Mouse (Mus musculus) gastrocnemius, postnatal 10 days (tissue): Measurements from ENCODE around the gene Tbc1d9. TPM values are rescaled to one million over a fixed set of nuclear protein-coding genes. Genes with fewer than 3 reads are reported as not detected.

Experiments
- DNase-seq: peaks from one replicate; pipeline ENCODE4 v3.0.0; 2021; ENCODE audit warnings: mixed read lengths
- long read RNA-seq, 2 experiments: library from polyadenylated mRNA; stranded (forward); transcript quantifications; one replicate each; pipeline ENCODE4 v2.0.0; 2021
- total RNA-seq, 2 experiments: library from RNA; stranded (reverse); gene quantifications; 2 replicates each; pipeline ENCODE4 v1.2.3; 2021

The Tbc1d9 gene
- total RNA-seq = 1 to 10 TPM; 2.4 to 3.3 TPM
- long read RNA-seq, experiment 1 = 0 reads
- long read RNA-seq, experiment 2, full-length matches to known transcripts = 1 of 1 reads
- long read RNA-seq, experiment 2, partial matches to known transcripts = 0 of 1 reads
- long read RNA-seq, experiment 2, other reads (novel, unspliced or antisense) = 0 of 1 reads

DNA sequence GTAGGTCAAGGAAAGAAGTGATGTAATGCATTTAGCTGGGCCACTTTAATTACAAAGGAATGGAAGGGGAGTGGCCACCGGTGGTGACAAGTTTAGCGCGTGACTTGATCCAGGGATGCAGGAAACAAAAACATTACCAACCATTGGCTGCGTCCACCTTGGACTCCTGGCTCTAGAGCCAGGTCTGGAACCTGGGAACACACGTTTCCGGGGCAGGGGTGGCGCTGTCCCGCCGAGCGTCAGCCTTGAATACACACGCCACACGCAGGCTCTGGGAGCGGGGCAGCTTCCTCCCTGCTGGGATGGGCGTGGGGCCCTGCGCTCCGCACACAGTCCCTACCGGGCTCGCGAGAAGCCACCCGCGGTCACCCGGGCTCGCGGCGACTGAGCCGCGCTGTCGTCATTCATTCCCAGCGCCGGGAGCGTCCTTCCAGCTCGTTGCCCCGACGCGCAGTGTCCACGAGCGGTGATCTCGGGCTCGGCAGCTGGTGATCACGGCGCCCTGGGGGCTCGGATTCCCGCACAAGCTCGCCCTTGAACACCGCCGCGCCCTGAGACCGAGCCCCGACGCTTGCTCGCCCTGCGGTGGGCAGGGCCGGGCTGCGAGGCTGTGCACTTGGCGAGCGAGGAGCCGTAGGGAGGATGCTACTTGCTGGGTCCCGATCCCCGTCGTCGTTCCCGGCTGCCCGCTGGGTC, at the start of gene Tbc1d9:
Gene Tbc1d9, plus strand, starts transcription at position 118 of the 696 bp plus-strand sequence.
- DNase-seq = peak; percentile 66

DNA sequence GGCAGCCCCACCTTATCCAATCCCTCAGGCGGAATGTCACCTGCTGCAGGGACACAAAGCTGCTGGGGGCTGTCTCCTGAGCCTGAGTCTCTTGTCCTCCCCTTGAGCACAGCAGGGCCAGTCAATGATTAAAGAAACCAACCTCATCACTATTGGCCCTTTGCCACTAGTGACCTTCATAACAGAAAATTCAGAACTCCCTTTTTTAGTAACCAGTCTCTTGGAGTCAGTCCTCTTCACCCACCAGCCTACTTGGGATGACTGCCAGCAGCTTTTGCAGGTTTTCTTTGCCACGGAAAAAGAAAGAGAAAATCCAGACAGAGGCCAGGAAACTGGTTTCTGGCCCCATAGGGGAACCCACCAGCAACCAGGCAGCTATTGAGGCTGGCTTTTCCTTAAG, 30.1 kb upstream of the Tbc1d9 start:
- DNase-seq = no peak

DNA sequence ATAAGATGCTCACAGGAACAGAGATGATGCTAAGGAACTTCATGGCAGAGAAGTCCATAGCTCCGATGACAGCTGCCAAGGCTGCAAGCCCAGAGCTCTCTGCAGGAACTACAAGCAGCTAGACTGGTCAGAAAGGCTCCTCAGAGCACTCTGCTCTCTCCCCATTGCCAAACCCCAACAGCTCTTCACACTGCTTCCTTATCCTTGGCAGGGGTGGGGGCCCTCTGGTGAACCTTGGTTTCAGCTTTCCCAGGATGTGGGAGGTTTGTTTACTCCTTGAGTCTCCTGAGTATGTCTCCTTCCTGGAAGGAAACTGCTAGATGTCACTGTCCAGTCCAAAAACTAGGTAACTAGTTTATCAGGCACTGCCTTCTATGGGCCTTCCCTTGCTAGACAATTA, 25.1 kb upstream of the Tbc1d9 start:
- no peak for DNase-seq

DNA sequence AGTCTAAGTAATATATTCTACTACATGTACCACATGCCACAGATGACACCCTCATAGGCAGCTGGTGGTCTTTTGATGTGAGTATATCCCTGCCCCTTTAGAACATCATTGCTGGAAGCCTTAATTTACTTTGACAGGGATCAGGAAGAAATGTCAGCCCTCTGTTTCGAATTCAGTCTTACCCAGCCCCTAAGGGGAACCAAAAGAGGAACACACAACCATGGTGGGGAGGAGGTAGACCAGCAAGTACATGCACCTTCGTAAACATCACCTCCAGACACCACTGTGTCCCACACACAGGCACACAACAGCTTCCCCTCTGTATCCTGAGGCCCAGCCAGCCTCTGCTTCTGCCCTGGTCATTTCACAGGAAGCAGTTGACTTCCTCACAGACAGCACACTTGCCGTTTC, 24.4 kb upstream of the Tbc1d9 start:
- no peak for DNase-seq

DNA sequence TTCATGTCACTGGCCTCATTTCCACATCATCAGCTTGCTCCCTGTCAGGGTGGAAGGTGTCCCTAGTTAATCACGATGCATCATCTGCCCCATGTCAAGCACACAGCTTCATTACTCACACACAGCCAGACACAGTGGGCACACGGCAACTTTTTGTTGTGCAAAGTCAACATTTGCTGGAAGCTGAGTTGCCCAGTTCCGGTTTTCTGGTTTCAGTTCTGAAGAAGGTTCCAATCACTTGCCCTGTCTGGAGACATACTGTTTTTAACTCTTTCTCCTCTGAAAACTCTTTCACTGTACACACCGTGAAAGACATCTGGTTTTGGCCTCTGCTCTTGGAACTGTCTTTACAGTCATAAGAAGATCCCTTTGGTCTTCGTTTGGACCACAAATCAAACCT, 23.8 kb upstream of the Tbc1d9 start:
- no peak for DNase-seq

DNA sequence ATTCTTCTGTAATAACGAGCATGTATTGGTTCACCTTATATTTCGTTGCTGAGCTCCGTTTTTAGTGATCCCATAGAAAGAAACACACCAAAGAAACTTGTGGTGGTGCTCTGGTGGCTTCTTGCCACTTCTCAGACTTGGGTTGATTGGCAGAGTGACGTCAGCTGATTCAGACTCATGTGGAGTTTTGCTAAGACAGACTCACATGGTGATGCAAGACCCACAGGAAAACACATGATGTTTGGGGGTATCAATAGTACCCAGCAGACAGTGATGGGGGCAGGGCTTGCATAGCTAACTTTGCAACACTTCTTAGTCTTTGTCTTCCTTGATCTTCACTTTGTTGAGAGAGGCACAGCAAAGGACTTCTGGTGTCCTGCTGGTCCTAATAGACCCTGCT, 20.6 kb upstream of the Tbc1d9 start:
- DNase-seq = no peak

DNA sequence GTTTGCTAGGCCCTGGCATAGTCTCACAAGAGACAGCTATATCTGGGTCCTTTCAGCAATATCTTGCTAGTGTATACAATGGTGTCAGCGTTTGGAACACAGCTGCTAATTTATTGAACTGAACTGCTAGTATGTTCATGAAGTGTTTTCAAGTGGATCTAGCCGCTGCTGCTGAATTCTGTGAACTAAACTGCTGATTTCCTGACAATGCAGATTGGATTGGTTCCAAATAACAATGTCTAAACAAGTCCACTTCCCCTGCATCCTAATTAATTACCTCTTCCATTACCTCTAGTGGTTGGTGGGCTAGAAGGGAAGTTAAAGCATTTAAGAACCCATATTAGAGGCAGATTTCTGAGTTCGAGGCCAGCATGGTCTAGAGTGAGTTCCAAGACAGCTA, 19.7 kb upstream of the Tbc1d9 start:
- no peak for DNase-seq

DNA sequence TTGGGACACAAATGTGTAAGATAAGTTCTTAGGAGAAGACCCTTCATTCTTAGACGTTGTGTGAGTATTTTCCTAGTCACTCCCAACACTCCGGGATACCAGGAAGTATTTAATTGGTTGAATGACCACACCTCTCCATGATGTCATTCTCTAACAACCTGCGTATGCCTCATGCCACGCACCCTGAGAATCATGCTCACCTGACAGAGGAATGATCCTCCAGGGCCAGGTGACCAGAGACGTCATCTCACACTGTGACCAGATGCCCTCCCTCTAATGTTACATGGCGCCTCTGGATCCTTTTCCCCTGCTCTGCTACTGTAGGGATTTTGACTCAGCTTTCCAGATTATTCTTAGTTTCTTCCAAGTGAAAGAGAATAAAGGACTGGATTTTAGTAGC, 16.0 kb upstream of the Tbc1d9 start:
- DNase-seq = no peak

DNA sequence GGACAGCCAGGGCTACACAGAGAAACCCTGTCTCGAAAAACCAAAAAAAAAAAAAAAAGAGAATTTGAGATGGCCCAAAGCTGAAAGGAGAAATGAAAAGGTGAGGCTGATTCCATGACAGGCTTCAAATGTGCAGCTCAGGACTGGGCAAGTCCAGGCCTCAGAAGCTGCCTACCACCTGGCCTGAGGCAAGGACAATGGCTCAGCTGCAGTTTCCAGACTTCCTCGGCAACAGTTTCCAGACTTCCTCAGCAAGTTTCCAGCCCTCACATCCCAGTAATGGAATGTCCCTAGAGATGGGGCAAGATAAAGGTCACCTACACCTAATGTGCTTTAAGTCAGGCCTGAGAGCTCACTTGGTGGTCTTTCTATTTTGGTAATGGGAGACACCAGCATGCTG, 13.1 kb upstream of the Tbc1d9 start:
- DNase-seq = no peak

DNA sequence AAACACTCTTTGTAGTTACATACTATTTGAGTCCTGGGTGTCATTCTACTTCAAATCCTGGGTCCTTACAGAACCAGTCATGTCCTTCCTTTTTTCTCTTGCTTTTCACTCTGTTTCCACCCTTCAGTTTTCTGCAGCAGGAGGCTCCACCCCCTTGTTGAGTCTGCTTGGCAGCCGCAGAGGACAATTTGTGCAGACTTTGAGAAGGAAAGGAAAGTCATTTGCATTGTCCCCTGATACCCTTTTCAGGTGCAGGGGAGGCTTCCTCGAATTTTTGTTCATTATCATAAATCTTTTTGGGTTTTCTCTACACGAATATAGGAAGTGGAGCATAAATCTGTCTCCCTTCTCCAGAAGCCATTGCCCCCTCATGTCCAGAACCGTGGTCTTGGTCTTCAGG, 12.7 kb upstream of the Tbc1d9 start:
- DNase-seq = no peak

DNA sequence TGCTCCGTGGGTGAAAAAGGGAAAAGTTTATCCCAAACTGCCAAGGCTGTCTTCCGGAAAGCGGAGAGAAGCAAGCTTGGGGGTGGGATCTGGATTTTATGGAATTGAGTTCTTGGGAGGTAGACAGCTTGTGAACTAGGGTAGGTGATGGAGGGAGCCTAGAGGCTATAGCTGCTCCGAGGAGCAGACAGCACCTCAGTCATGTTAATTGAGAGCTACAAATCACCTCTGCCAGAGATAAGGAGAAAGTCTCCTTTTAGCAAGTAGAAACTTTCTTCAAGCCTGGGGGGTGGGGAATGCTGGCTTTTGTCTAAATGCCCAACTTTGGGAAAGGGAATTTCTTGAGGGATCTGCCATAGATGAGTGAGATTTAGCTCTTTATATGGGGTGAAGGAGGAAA, 10.0 kb upstream of the Tbc1d9 start:
- DNase-seq = no peak

DNA sequence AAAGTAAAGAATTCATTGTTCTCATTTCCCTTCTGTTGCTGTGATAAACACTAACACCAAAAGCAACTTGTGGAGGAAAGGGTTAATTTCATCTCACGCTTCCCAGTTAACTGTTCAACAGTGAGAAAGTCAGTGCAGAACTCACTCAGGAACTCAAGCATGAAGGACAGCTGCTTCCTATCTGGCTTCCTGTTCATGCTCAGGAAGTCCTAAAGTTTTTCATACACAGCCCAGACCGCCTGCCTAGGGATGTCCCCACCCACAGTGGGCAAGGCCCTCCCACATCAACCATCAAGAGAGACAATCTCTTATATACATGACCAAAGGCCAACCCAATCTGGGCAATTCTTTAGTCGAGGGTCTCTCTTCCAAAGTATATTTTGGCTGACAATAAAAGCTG, 6.2 kb upstream of the Tbc1d9 start:
- no peak for DNase-seq

DNA sequence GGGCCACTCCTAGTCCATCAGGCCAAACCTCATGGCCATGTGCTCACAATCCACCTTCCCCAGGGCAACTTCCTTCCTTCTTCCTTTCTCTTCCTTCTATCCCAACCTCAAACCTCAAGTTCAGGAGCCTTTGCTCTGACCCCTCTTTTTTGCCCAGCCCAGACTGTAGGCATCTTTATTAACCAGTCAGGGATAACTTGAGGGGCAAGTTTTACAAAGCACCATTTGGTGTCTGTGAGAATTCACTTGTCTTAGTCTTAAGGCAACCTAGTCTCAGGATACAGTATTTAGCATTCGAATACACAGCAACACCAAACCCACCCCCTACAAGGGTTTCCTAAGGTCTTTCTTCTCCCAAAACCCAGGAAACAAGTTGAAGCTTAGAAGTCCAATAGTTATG, 5.5 kb upstream of the Tbc1d9 start:
- DNase-seq = no peak

DNA sequence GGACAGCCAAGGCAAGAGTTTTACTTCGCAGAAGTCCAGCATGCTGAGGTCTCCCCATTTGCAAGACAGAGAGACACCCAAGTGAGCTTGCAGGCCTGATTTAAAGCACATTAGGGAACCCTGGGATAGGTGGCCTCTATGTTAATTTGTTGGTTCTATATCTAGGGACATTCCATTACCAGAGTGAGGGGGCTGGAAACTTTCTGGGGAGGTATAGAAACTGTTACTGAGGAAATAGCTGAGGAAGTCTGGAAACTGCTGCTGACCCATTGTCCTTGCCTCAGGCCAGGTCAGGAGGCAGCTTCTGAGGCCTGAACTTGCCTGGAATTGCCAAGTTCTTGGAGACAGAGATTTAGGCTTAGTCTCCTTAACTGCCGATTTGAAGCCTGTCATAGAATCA, 4.5 kb upstream of the Tbc1d9 start:
- DNase-seq = no peak

DNA sequence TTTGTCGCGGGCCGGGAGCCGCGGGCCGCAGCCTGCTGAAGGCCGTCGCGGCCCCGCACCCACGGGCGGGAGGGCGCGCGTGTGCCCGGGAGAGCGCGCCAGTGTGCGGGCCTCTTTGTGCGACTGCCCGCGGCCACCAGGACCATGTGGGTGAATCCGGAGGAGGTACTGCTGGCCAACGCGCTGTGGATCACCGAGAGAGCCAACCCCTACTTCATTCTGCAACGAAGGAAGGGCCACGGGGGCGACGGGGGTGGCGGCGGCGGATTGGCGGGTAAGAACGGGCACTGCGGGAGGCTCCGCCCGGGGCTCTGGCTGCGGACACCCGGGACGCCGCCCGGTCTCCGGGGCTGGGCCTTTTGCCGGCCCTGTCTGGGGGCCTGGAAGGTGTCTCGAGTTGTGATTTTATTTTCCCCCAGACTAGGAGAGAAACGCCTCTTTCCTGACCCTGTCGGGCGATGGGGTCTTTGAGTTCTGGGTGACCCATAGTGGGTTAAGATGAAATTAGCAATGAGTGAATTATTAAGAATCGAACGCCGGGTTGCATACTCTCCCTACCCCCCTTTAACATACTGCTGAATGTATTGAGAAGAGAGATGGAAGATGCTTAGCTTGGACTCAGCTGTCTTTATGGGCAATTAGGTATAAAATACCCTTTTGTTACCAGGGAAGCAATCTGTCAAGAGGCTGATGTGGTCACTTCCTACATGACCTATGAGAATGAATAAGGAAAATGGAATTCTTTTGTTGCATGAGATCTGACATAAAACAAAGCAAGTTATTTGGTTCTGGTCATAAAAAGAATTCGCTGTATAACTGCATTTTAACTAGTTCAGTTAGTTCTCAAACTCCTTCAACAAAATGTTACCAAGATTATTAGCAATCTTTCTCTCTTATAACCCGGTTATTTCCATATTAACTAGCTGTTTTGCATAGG, 1.0 kb downstream of the Tbc1d9 start, which contains the start of gene Gm10645:
Gene Gm10645, minus strand, starts transcription at position 240 of the 937 bp plus-strand sequence.
- DNase-seq = peak; percentile 40

DNA sequence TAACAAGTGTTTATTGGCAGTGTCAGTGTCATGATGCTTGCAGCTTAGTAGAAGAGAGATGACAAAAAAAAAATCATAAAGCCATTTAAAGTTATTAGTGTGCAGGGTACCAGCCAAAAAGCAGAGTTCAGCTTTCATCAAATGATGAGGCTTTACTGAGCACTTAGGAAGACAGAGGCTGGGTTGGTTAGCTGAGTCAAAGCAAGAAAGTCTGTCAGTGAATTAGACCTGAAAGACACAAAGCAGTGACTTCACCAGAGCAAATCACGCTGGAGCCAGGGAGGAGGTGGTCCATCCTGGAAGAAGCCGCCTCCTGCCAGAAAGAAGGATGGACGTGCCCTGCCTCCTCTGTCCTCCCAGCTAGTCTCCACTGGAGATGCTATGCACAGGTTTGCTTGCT, 2.8 kb downstream of the Tbc1d9 start:
- DNase-seq = no peak

DNA sequence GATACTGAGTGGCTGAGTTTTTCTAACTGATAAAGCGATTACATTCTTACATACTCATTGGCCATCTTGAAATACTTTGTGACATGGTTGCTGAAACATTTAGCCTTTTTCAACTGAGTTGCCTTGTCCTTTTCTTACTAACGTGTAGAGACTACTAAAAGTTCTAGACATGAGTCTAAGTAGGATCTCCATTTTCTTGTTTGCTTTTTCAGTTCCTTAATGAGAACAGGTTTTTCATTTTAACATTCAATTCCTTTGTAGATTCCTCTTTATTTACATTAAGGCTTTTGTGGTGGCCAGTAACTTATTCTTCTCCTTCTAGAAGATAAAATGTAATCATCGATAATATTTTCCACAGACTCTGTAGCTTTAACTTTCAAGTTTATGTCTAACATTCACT, 4.0 kb downstream of the Tbc1d9 start:
- no peak for DNase-seq

DNA sequence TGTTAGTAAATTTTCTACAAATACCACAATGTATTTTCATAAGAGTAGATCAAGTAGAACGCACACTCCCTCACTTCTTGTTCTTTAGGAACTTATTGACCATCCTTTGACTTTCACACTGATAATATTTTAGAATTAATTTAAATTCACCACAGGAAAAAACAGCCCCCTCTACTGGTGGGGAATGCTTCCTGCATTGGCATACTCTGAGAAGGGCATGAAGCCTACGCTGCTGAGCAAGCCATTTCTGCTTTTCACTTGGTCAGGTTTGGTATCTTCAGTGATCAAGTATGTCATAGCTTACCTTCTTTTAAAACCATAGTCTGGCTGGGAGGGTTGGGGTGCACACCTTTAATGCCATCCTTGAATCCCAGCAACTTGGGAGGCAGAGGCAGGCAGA, 4.6 kb downstream of the Tbc1d9 start:
- DNase-seq = no peak

DNA sequence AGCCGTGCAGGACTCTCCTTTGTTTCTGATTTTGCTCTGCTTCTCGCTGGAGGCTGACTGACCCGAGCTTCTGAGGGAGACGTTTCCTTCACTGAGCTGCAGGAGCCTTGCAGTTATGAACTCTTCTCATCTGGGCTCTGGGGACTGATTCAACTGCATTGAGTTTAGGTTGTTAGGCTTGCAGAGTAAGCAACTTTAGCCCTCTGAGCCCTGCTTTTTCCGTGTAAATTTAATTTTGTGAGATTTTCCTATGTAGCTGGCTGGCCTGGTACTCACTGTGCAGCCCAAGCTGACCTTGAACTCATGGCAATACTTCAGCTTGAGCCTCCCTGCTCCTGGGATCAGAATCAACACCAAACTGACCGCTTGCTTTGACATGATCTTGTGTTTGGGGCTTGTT, 5.7 kb downstream of the Tbc1d9 start:
- DNase-seq = no peak

DNA sequence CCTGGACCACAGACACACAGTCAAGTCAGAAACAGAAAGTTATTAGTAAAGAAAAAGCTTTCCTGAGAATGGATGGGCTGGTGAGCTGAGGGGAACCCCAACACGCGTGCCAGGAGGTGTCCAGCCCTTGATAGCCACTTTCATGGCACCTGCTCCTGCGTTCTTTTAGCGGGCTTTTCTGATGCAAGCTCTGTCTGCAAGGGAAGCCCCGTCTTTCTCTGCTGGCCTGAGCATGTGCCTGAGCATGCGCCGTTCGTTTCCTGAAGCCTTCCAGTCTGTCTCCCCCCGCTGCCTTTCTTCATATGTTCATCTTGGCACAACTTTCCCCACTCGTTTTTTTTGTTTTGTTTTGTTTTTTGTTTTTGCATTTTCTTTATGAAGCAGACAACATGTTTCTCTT, 10.5 kb downstream of the Tbc1d9 start:
- DNase-seq = no peak

DNA sequence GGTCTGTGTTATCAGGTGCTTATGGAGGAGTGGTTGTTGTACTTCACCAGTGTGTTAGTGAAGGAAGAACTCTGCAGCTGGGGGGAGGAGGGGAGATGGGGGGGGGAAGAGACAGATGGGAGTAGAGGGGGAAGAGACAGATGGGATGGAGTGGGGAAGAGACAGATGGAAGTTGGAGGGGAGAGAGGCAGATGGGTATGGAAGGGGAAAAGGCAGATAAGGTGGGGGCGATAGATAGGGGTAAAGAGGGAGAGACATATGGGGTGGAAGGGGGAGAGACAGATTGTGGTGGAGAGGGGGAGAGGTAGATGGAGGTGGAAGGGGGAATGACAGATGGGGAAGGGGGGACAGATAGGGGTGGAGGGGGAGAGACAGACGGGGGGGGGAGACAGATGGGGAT, 11.6 kb downstream of the Tbc1d9 start:
- DNase-seq = no peak

DNA sequence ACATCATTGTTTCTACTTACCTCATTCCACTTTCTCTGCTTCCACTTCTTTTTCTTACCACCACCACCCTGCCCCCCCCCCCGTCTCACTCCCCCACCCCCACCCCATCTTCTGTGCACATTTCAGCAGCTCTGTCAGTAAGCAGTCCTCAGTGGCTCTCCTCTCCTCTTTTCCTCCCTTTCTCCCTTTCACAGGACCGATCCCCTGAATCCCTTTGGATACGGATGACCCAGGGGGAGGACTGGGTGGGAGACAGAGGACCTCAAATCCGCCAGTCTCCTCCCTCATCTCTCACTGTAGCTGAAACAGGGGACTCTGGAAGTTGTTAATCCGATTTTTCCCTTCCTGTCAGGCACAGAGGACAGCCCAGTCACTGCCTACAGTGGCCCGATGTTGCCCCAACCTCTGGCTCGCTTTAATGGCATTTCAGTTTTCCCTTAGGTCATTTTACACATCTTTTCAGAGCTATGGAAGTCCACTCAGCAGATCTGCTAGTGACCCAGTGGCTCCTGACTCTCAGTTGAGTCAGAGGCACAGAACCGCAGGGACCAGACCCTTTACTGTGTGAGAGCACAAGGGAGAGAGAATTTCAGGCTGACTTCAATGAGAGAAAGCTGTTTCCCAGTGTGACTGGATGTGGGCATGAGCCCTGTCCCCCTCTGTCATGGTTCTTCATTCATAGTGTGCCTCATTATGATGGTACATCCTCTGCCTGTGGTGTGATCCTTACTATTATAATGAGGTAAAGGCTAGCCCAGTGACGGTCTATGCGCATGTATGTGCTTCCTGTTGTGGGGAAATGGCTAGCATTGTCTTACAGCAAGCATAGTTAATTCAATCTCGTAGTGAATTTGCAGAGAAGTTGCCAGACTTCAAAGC, 12.4 kb downstream of the Tbc1d9 start:
- no peak for DNase-seq
